Mouse (Mus musculus): Measurements from ENCODE around the gene Gm5458. TPM values are rescaled to one million over a fixed set of nuclear protein-coding genes. Genes with fewer than 3 reads are reported as not detected.

The Gm5458 gene
- total RNA-seq (2023), result not detected in 2 replicates

GRCm38 (mm10) chr14:19602481-19602880 lies at the start of gene Gm5458:
TSS of gene Gm5458 (minus strand) at chr14:19602581.

DNA sequence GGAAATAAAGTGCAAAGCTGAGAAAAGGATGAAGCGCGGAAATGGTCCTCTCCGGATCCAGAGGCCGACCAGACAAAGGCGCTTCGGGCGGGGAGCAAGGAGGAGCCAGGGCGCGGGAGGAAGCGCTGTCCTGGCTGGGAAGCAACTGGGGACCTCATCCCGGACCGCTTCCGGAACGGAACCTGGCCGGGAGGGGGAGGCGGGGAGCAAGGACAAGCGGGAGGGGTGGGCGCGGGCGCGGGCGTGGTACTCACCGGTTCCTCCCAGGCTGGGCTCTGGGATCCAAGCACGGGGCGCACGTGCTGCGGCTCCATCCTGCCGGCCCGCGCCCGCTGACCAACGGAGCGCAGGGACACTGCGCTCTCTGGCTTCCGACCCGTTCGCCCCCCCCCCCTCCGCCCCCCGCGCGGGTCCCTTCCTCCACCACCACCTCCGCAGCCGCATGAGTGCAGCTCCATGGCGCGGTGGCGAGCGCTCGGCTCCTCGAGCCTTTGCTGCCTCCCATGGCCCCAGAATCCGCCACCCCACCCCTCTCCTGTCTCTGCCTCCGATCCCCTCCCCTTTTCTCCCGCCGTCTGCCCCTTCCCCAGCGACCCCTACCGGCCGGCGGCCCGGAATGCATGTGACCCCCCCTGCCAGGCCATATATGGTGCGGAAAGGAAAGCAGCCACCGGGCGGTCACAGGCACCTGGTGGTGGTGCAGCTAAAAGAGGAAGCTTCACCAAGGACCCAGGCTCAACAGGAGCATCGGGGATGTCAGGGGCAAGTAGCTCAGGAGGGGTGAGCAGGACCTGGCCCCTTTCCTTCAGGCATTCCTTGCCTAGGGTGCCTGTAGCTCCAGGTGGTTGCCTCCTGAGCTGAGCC lies 17.3 kb downstream of the Gm5458 start, which contains the start of gene Gm2237:
Gm2237 (minus strand) TSS at position 332 of the 864 bp plus-strand sequence.

DNA sequence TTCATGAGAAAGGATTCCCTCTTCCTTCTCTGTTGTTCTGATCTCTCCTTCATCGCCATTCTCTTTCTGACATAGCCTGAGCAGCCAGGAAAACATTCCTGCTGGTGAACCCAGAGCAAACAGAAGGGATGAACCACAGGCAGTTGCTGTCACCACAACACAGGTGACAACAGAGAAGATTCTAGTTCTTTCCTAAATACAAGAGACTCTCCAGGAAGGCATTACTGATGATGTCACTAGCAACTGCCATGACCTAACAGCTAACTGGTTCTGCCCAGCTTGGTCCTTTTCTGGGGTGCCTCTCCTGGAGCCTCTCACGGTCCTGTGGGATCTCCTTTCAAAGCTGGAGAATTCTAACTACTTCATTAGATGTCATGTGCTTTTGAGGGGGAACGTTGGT lies 52.5 kb downstream of the Gm5458 start, which contains the start of gene Gm2244:
Gm2244 (minus strand) TSS at position 101 of the 400 bp plus-strand sequence.

Other genes with a start within 250 kb of the Gm5458 start
- 0.86 and 2.1 TPM in 2 replicates for gene Gm21738, start 183.7 kb downstream of the Gm5458 start, total RNA-seq (2023)
- not detected in 2 replicates for gene Gm2244, start 52.6 kb downstream of the Gm5458 start, total RNA-seq (2023)
- not detected in 2 replicates for gene Gm2237, start 17.4 kb downstream of the Gm5458 start, total RNA-seq (2023)
- gene Nid2, start 148.7 kb upstream of the Gm5458 start, total RNA-seq (2023), result 0.09 and 0.22 TPM in 2 replicates
- gene Rtraf, start 221.2 kb upstream of the Gm5458 start, total RNA-seq (2023), result 18.4 and 23.9 TPM in 2 replicates